In the genomic region with DNA sequence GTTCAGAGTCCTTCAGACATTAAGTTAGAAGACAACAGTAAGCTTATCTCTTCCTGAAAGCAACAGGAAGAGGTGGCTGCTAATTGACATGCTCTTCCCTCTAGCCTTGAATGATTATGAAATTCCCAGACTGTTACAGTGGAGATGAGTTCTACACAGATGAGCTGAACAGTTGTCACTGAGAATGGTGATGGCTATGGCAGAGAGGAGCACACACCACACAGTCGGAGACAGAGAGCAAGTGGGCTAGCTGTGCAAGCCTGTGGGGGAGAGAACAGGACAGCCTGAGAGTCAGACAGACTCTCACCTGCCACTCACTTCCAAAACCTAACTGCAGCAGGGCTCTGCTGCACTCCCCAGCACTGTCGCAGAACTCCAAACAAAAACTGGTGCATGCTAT, we compare ENCODE assay signal across 22 mouse cellular contexts.
"Had no signal": no experiment of that assay in that cellular context is flagged by ENCODE, and none has a peak within 500 bp of the region (broad histone marks: within the 10 kb centered on the region; RNA-seq: fewer than 3 reads in every experiment).

No protein-coding gene starts in this region.

- H3K4me2 ChIP-seq: limb, embryonic 12.5 days; limb, embryonic 15.5 days; liver, embryonic 11.5 days; lung, embryonic 14.5 days; midbrain, embryonic 11.5 days; neural tube, embryonic 12.5 days; neural tube, embryonic 15.5 days had no signal

- ATAC-seq: intestine, embryonic 16.5 days; liver, postnatal 0 days; lung, postnatal 0 days had no signal

- DNase-seq: kidney, adult 18-20 months; kidney, adult 9 months; kidney, postnatal 14 days; kidney, postnatal 4 days; left cerebral cortex, postnatal 4 days; liver, postnatal 0 days; lung, embryonic 14.5 days; midbrain, embryonic 14.5 days; right cerebral cortex, postnatal 25 days; thymus, adult 2 months; thymus, postnatal 14 days; thymus, postnatal 4 days had no signal

- H3K4me3 ChIP-seq: limb, embryonic 12.5 days; limb, embryonic 15.5 days; neural tube, embryonic 12.5 days; neural tube, embryonic 15.5 days had no signal

- H3K27me3 ChIP-seq: limb, embryonic 12.5 days; limb, embryonic 15.5 days; neural tube, embryonic 12.5 days; neural tube, embryonic 15.5 days had no signal

- H3K9ac ChIP-seq: limb, embryonic 12.5 days; limb, embryonic 15.5 days; liver, embryonic 14.5 days; liver, postnatal 0 days; lung, embryonic 14.5 days; neural tube, embryonic 12.5 days; neural tube, embryonic 15.5 days had no signal

- H3K4me1 ChIP-seq: limb, embryonic 12.5 days; limb, embryonic 15.5 days; neural tube, embryonic 12.5 days had no signal

- H3K27ac ChIP-seq: limb, embryonic 12.5 days; limb, embryonic 15.5 days; liver, embryonic 14.5 days; macrophage; neural tube, embryonic 12.5 days; neural tube, embryonic 15.5 days had no signal

- H3K9me3 ChIP-seq: limb, embryonic 12.5 days; limb, embryonic 15.5 days; neural tube, embryonic 12.5 days; neural tube, embryonic 15.5 days had no signal
